Mouse (Mus musculus): ENCODE results near the gene Hcfc1.

DNA sequence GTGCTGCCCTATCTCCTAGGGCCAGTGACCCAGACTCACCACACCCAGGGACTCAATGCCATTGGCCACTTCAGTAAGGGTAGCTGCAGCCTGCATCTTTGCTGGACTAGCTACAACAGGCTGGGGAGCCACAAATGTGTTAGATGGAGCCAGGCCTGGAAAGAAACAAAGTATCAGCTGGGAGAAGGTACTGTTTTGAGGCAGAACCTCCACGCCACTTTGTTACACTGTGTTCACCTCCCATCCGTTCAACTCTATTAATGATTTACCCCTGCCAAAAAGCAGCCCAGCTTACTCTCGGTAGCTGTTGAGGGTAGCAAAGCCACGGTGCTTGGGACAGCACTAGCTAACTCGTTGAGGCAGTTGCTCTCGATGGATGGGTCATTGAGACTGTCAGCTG, 19.3 kb downstream of the Hcfc1 start:
- TF ChIP-seq CTCF (IDR thresholded peaks at IDR 0.05; ENCODE audit: insufficient read depth, low read depth, low read length), result no peak
- TF ChIP-seq POLR2A (IDR thresholded peaks at IDR 0.05; ENCODE audit: insufficient read depth, low read depth, low read length), result no peak
